Mouse (Mus musculus) midbrain, embryonic 16.5 days (tissue): ENCODE results near the gene Mtfmt. TPM values are rescaled to one million over a fixed set of nuclear protein-coding genes. Genes with fewer than 3 reads are reported as not detected.

ENCODE experiments used
- ATAC-seq: fragments of 200-750 bp; cut with Nextera tagmentation; 2 replicates; pipeline ENCODE4 v1.8.0; 2017; ENCODE audit warnings: moderate TSS enrichment
- H3K27ac ChIP-seq: fragments of 300-500 bp; sonication (generic); 2 replicates; pipeline ENCODE4 v1.5.1; 2014; ENCODE audit warnings: mild to moderate bottlenecking, low read length, mixed read lengths
- H3K27me3 ChIP-seq: fragments of 300-500 bp; sonication (generic); 2 replicates; pipeline ENCODE4 v1.6.1; 2014; ENCODE audit warnings: low read depth, low read length, mixed read lengths; ENCODE audit not compliant: control insufficient read depth, insufficient read depth
- H3K36me3 ChIP-seq: fragments of 300-500 bp; sonication (generic); 2 replicates; pipeline ENCODE4 v1.6.1; 2014; ENCODE audit warnings: mild to moderate bottlenecking, low read length, moderate library complexity, mixed read lengths; ENCODE audit not compliant: control insufficient read depth, insufficient read depth
- H3K4me1 ChIP-seq: fragments of 300-500 bp; sonication (generic); 2 replicates; pipeline ENCODE4 v1.6.1; 2014; ENCODE audit warnings: mild to moderate bottlenecking, low read length, mixed read lengths; ENCODE audit not compliant: control insufficient read depth, insufficient read depth
- H3K4me2 ChIP-seq: fragments of 300-500 bp; sonication (generic); 2 replicates; pipeline ENCODE4 v1.6.1; 2014; ENCODE audit warnings: mild to moderate bottlenecking, low read length, mixed read lengths
- H3K4me3 ChIP-seq: fragments of 300-500 bp; sonication (generic); 2 replicates; pipeline ENCODE4 v1.5.1; 2014; ENCODE audit warnings: low read depth, mild to moderate bottlenecking, low read length, moderate library complexity, mixed read lengths
- H3K9ac ChIP-seq: fragments of 300-500 bp; sonication (generic); 2 replicates; pipeline ENCODE4 v1.6.1; 2014; ENCODE audit warnings: low read depth, low read length, mixed read lengths
- H3K9me3 ChIP-seq: fragments of 300-500 bp; sonication (generic); replicated peaks from 2 replicates; pipeline ENCODE4 v1.6.1; 2014; ENCODE audit warnings: mild to moderate bottlenecking, low read length, mixed read lengths; ENCODE audit not compliant: control insufficient read depth, poor library complexity, severe bottlenecking
- WGBS: fragments of 180-500 bp; shearing (Covaris S2); extraction: QIAGEN DNeasy Blood & Tissue Kit; methylation state at CpG from one replicate; pipeline ENCODE4 v1.1.7; 2014; 5-methylcytosine and 5-hydroxymethylcytosine counted together
- polyA plus RNA-seq: library from polyadenylated mRNA; unstranded; fragments of >200 nt; fragmentation: Nextera tagmentation; extraction: Ambion mirVana; gene quantifications from 2 replicates; pipeline ENCODE4 v1.2.1, GENCODE M21; 2015

Mtfmt gene
- polyA plus RNA-seq, 1 experiment from 2014 or later, result 23.2 TPM

GRCm38 (mm10) chr9:65419633-65420032 is 15.9 kb upstream of the Mtfmt start:
- WGBS, result 73% methylated on average over 3 of the region's 3 CpGs
- Histone ChIP-seq H3K27me3 (no peaks in the 10 kb centered on the region), H3K9me3 (no peaks in the 10 kb centered on the region), H3K4me3 (no peak overlapping the region), H3K36me3 (no peaks in the 10 kb centered on the region), H3K4me2 (no peak overlapping the region), H3K9ac (no peak overlapping the region), H3K4me1 (no peaks in the 10 kb centered on the region), H3K27ac (no peak overlapping the region)
- ATAC-seq, result no peak

GRCm38 (mm10) chr9:65422760-65423501 is 12.7 kb upstream of the Mtfmt start, which contains the start of gene Slc51b:
Gene Slc51b, minus strand, starts transcription at chr9:65422955.
- H3K4me1 ChIP-seq, result no peaks in the 10 kb centered on the region
- H3K4me2 ChIP-seq, result no peak within 1 kb of the TSS
- no peak within 1 kb of the TSS for H3K27ac ChIP-seq
- no peaks in the 10 kb centered on the region for H3K36me3 ChIP-seq
- no peak within 1 kb of the TSS for H3K9ac ChIP-seq
- WGBS, result 87% methylated on average over 11 of the region's 11 CpGs
- ATAC-seq, result no peak
- H3K27me3 ChIP-seq, result no peaks in the 10 kb centered on the region
- no peak within 1 kb of the TSS for H3K4me3 ChIP-seq
- H3K9me3 ChIP-seq, result no peaks in the 10 kb centered on the region

DNA sequence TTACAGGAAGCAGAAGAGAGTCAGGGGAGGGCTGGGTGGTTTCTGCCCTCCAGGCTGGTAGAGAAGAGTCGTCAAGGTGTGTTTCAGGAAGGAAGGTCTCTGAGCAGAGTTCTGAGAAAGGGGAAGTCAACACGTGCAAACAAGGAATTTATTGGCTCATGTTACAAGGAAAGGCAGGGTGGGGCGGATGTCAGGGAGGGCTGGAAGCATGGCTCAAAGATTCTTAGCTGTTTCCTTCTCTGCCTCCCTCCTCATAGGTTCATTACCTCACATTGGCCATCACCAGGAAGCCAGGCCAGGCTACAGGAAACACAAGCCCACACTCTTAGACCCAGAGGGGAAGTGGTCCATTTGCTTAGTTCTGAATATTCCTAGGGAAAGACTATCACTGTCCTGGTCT is 11.2 kb upstream of the Mtfmt start:
- no peak for ATAC-seq
- WGBS, result 51% methylated on average over 3 of the region's 3 CpGs
- H3K9me3 ChIP-seq, result no peaks in the 10 kb centered on the region
- no peak overlapping the region for H3K9ac ChIP-seq
- H3K4me2 ChIP-seq, result no peak overlapping the region
- no peaks in the 10 kb centered on the region for H3K27me3 ChIP-seq
- no peaks in the 10 kb centered on the region for H3K4me1 ChIP-seq
- H3K27ac ChIP-seq, result no peak overlapping the region
- H3K4me3 ChIP-seq, result no peak overlapping the region
- H3K36me3 ChIP-seq, result no peaks in the 10 kb centered on the region

GRCm38 (mm10) chr9:65427511-65427910 is 8.1 kb upstream of the Mtfmt start:
- ATAC-seq, result no peak

GRCm38 (mm10) chr9:65428003-65428402 is 7.6 kb upstream of the Mtfmt start:
- Histone ChIP-seq H3K36me3 (no peaks in the 10 kb centered on the region), H3K9me3 (no peaks in the 10 kb centered on the region), H3K4me2 (no peak overlapping the region), H3K9ac (no peak overlapping the region), H3K27ac (no peak overlapping the region), H3K4me3 (no peak overlapping the region), H3K4me1 (no peaks in the 10 kb centered on the region), H3K27me3 (no peaks in the 10 kb centered on the region)
- ATAC-seq, result no peak
- 90% methylated on average over 5 of the region's 5 CpGs for whole genome bisulfite sequencing

More at GRCm38 (mm10) chr9:65427511-65427910, 8.1 kb upstream of the Mtfmt start:
- no peaks in the 10 kb centered on the region for H3K36me3 ChIP-seq
- 72% methylated on average over 2 of the region's 2 CpGs for WGBS
- no peak overlapping the region for H3K4me3 ChIP-seq
- H3K4me1 ChIP-seq, result no peaks in the 10 kb centered on the region
- H3K27ac ChIP-seq, result no peak overlapping the region
- H3K9ac ChIP-seq, result no peak overlapping the region
- no peaks in the 10 kb centered on the region for H3K27me3 ChIP-seq
- no peaks in the 10 kb centered on the region for H3K9me3 ChIP-seq
- H3K4me2 ChIP-seq, result no peak overlapping the region

DNA sequence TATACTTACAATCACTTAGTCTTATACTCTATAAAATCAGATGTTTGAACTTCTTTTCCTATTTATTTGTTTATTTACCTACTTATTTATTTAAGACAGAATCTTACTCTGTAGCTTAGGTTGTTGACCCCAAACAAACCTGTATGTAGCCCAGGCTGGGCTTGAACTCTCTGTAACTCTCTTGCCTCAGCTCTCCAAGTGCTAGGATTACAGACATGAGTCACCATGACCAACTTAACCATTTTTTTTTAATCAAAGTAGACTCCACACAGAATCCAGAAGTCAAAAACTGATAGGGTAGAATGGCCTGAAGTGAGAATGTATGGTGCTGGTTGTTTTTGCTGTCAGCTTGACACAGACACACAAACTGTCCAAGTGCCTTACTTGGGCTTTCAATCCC is 5.2 kb upstream of the Mtfmt start:
- no peak for ATAC-seq
- Histone ChIP-seq H3K9ac (no peak overlapping the region), H3K4me1 (peaks cover 2% of the 10 kb centered on the region; the same call in 1 of the 2 replicates), H3K27ac (no peak overlapping the region), H3K36me3 (no peaks in the 10 kb centered on the region), H3K4me3 (no peak overlapping the region), H3K4me2 (no peak overlapping the region), H3K9me3 (no peaks in the 10 kb centered on the region), H3K27me3 (no peaks in the 10 kb centered on the region)

- Histone ChIP-seq H3K27ac (no peak overlapping the region), H3K36me3 (no peaks in the 10 kb centered on the region), H3K4me3 (no peak overlapping the region), H3K9me3 (no peaks in the 10 kb centered on the region), H3K27me3 (no peaks in the 10 kb centered on the region), H3K4me1 (peaks cover 2% of the 10 kb centered on the region; the same call in 1 of the 2 replicates), H3K4me2 (no peak overlapping the region), H3K9ac (no peak overlapping the region)
- WGBS, result 89% methylated on average over 5 of the region's 5 CpGs
- ATAC-seq, result no peak
These were observed 4.7 kb upstream of the Mtfmt start for GRCm38 (mm10) chr9:65430921-65431320.

GRCm38 (mm10) chr9:65432236-65432635 is 3.3 kb upstream of the Mtfmt start:
- Histone ChIP-seq H3K4me1 (peaks cover 10% of the 10 kb centered on the region), H3K36me3 (no peaks in the 10 kb centered on the region), H3K4me3 (no peak overlapping the region), H3K27me3 (no peaks in the 10 kb centered on the region), H3K4me2 (no peak overlapping the region), H3K27ac (no peak overlapping the region), H3K9me3 (no peaks in the 10 kb centered on the region), H3K9ac (no peak overlapping the region)
- WGBS, result 5% methylated on average over 3 of the region's 3 CpGs
- no peak for ATAC-seq

DNA sequence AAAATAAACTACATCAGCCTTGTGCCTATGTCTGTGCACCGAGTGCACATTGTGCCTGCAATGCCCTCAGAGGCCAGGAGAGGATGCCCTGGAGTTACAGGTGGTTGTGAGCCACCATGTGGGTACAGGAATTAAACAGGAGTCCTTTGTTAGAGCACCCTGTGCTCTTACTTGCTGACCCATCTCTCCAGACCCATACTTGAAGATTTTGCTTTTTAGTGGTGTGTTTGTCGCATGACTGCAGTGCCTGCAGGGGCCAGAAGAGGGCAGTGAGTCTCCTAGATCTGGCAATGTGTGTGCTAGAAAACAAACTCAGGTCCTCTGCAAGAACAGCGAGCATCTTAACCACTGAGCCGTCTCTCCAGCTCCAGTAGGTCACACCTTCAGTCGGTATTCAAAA is 1.4 kb upstream of the Mtfmt start:
- H3K4me2 ChIP-seq, result no peak overlapping the region

More for the DNA sequence above, 1.4 kb upstream of the Mtfmt start:
- 62% methylated on average over 5 of the region's 5 CpGs for WGBS
- H3K4me1 ChIP-seq, result peaks cover 10% of the 10 kb centered on the region
- no peaks in the 10 kb centered on the region for H3K36me3 ChIP-seq
- no peak for ATAC-seq
- H3K9me3 ChIP-seq, result no peaks in the 10 kb centered on the region
- no peak overlapping the region for H3K27ac ChIP-seq
- no peaks in the 10 kb centered on the region for H3K27me3 ChIP-seq
- H3K9ac ChIP-seq, result no peak overlapping the region
- H3K4me3 ChIP-seq, result no peak overlapping the region
